Comparison of ENCODE assay signal across 25 mouse cellular contexts in the genomic region with DNA sequence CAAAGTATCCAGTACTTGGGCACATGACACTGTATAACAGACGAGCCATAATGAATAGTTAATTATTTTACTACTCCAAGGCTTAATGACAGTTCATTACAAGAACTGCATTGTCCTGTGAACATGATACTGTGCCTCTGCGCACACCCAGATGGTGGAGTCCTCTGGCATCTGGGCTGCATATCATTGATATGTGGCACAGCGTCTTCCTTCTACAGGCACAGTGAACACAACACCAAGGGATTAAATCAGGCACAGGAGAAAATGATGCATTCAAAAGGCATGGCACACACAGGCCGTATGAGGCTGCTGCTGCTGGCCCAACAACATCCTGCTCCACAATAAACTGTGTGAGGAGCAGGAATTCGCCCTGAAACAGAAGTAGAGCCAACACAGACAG.
DNase-seq lines count a peak whose midpoint lies in the region; ATAC-seq and TF ChIP-seq lines count a peak whose summit lies in the region.
"Had no signal": no experiment of that assay in that cellular context is flagged by ENCODE, and none has a peak within 500 bp of the region (broad histone marks: within the 10 kb centered on the region; RNA-seq: fewer than 3 reads in every experiment).

No protein-coding gene starts in this region.

- peaks cover 11% of the 10 kb centered on the region; the same call in 1 of the 2 replicates for H3K4me1 ChIP-seq in forebrain, embryonic 11.5 days (replicated peaks; ENCODE audit: control insufficient read depth, insufficient read depth, low read length)
- H3K4me1 ChIP-seq in forebrain, embryonic 10.5 days = peaks cover 27% of the 10 kb centered on the region
- H3K4me1 ChIP-seq in thymus, adult 2 months (replicated peaks; ENCODE audit: control insufficient read depth, insufficient read depth, low read length) = peaks cover 48% of the 10 kb centered on the region
- H3K4me1 ChIP-seq in midbrain, embryonic 13.5 days (replicated peaks) = peaks cover 56% of the 10 kb centered on the region
- H3K4me1 ChIP-seq in olfactory bulb, adult 2 months (ENCODE audit: control insufficient read depth, insufficient read depth, low read length) = peaks cover 44% of the 10 kb centered on the region

- ATAC-seq in forebrain, embryonic 11.5 days (replicated peaks; ENCODE audit: low FRiP score) = peak; percentile 20; the same call in 1 of the 2 replicates
- ATAC-seq in midbrain, embryonic 13.5 days = peak; percentile 28; the same call in 1 of the 2 replicates
- ATAC-seq: intestine, embryonic 15.5 days; liver, embryonic 12.5 days had no signal

- H3K4me2 ChIP-seq in forebrain, embryonic 11.5 days (ENCODE audit: low read depth, low read length, severe bottlenecking) = no peak overlapping the region
- H3K4me2 ChIP-seq in midbrain, embryonic 13.5 days (replicated peaks) = no peak overlapping the region
- H3K4me2 ChIP-seq: embryonic facial prominence, embryonic 15.5 days; heart, embryonic 12.5 days; intestine, embryonic 15.5 days; limb, embryonic 12.5 days; liver, embryonic 12.5 days had no signal

- no peak overlapping the region for H3K4me3 ChIP-seq in forebrain, embryonic 11.5 days (ENCODE audit: low read depth, low read length)
- no peak overlapping the region for H3K4me3 ChIP-seq in forebrain, embryonic 10.5 days
- no peak overlapping the region for H3K4me3 ChIP-seq in thymus, adult 2 months (ENCODE audit: control insufficient read depth, insufficient read depth, low read length)
- H3K4me3 ChIP-seq in midbrain, embryonic 13.5 days (replicated peaks) = no peak overlapping the region
- no peak overlapping the region for H3K4me3 ChIP-seq in olfactory bulb, adult 2 months (ENCODE audit: insufficient read depth, low read depth, low read length)
- H3K4me3 ChIP-seq: embryonic facial prominence, embryonic 15.5 days; heart, embryonic 12.5 days; intestine, embryonic 15.5 days; left cerebral cortex, adult 2 months; limb, embryonic 12.5 days; liver, embryonic 12.5 days; megakaryocyte, embryonic 14.5 days; myocyte had no signal

- no peak for DNase-seq in forebrain, embryonic 11.5 days (ENCODE audit: low spot score)
- DNase-seq in forebrain, embryonic 10.5 days (ENCODE audit: extremely low spot score, low spot score) = no peak
- DNase-seq in thymus, adult 2 months = no peak
- no peak for DNase-seq in thymus, postnatal 4 days
- DNase-seq in cerebellum, adult 11-12 months = no peak
- no peak for DNase-seq in frontal cortex, postnatal 25 days (ENCODE audit: low spot score in 2 of 2)
- DNase-seq: adrenal gland, adult 2 months; cerebellum, adult 11 months; cerebellum, postnatal 14 days; heart, postnatal 14 days; kidney, adult 9 months; kidney, postnatal 25 days; layer of hippocampus, adult 9-11 months; lung, adult 2 months; right cerebral cortex, adult 18-20 months had no signal

- no peak overlapping the region for H3K27ac ChIP-seq in forebrain, embryonic 11.5 days (ENCODE audit: low read depth, low read length)
- H3K27ac ChIP-seq in forebrain, embryonic 10.5 days = no peak overlapping the region; the same call in 1 of the 2 replicates
- H3K27ac ChIP-seq in thymus, adult 2 months (ENCODE audit: control insufficient read depth, insufficient read depth, low read length) = peak overlapping the region; percentile 43; the same call in 1 of the 2 replicates
- peak overlapping the region; percentile 74 for H3K27ac ChIP-seq in midbrain, embryonic 13.5 days
- peak overlapping the region; percentile 2; the same call in 1 of the 2 replicates for H3K27ac ChIP-seq in olfactory bulb, adult 2 months (ENCODE audit: insufficient read depth, low read depth, low read length)
- H3K27ac ChIP-seq: embryonic facial prominence, embryonic 15.5 days; intestine, embryonic 15.5 days; left cerebral cortex, adult 2 months; limb, embryonic 12.5 days; liver, embryonic 12.5 days had no signal

- H3K27me3 ChIP-seq in forebrain, embryonic 11.5 days (ENCODE audit: control insufficient read depth, insufficient read depth, low read length) = no peaks in the 10 kb centered on the region
- no peaks in the 10 kb centered on the region for H3K27me3 ChIP-seq in forebrain, embryonic 10.5 days (ENCODE audit: poor library complexity, severe bottlenecking)
- H3K27me3 ChIP-seq in thymus, adult 2 months (ENCODE audit: control insufficient read depth, insufficient read depth, low read length) = no peaks in the 10 kb centered on the region
- no peaks in the 10 kb centered on the region for H3K27me3 ChIP-seq in midbrain, embryonic 13.5 days
- H3K27me3 ChIP-seq: embryonic facial prominence, embryonic 15.5 days; heart, embryonic 12.5 days; intestine, embryonic 15.5 days; limb, embryonic 12.5 days; liver, embryonic 12.5 days had no signal

- 64% methylated on average over 5 of the region's 5 CpGs for WGBS in forebrain, embryonic 11.5 days
- WGBS in forebrain, embryonic 10.5 days = 86% methylated on average over 5 of the region's 5 CpGs
- 97% methylated on average over 5 of the region's 5 CpGs for WGBS in thymus, adult 2 months
- 51% methylated on average over 5 of the region's 5 CpGs for WGBS in midbrain, embryonic 13.5 days
- whole genome bisulfite sequencing in olfactory bulb, adult 2 months = 55% methylated on average over 5 of the region's 5 CpGs

- H3K9me3 ChIP-seq in forebrain, embryonic 11.5 days (ENCODE audit: control insufficient read depth, low read length) = no peaks in the 10 kb centered on the region
- no peaks in the 10 kb centered on the region for H3K9me3 ChIP-seq in forebrain, embryonic 10.5 days
- H3K9me3 ChIP-seq in midbrain, embryonic 13.5 days = no peaks in the 10 kb centered on the region
- H3K9me3 ChIP-seq: embryonic facial prominence, embryonic 15.5 days; heart, embryonic 12.5 days; intestine, embryonic 15.5 days; limb, embryonic 12.5 days; liver, embryonic 12.5 days; megakaryocyte, embryonic 14.5 days had no signal

- H3K36me3 ChIP-seq in forebrain, embryonic 11.5 days (ENCODE audit: control insufficient read depth, insufficient read depth, low read length) = no peaks in the 10 kb centered on the region
- peaks cover 6% of the 10 kb centered on the region for H3K36me3 ChIP-seq in forebrain, embryonic 10.5 days (replicated peaks)
- no peaks in the 10 kb centered on the region for H3K36me3 ChIP-seq in thymus, adult 2 months (ENCODE audit: control insufficient read depth, insufficient read depth, low read length)
- H3K36me3 ChIP-seq in midbrain, embryonic 13.5 days = no peaks in the 10 kb centered on the region
- H3K36me3 ChIP-seq: embryonic facial prominence, embryonic 15.5 days; heart, embryonic 12.5 days; intestine, embryonic 15.5 days; liver, embryonic 12.5 days had no signal

- H3K9ac ChIP-seq in forebrain, embryonic 11.5 days (ENCODE audit: low read length) = no peak overlapping the region
- H3K9ac ChIP-seq in midbrain, embryonic 13.5 days (replicated peaks) = no peak overlapping the region
- H3K9ac ChIP-seq: embryonic facial prominence, embryonic 15.5 days; heart, embryonic 12.5 days; intestine, embryonic 15.5 days; limb, embryonic 12.5 days; liver, embryonic 12.5 days had no signal

- no peak for TF ChIP-seq POLR2A in thymus, adult 2 months (IDR thresholded peaks at IDR 0.05; ENCODE audit: control insufficient read depth, extremely low read depth, insufficient read depth, low read length, poor library complexity)
- TF ChIP-seq POLR2A in olfactory bulb, adult 2 months (IDR thresholded peaks at IDR 0.05; ENCODE audit: insufficient read depth, low read depth, low read length) = no peak

- no peak for TF ChIP-seq CTCF in thymus, adult 2 months (IDR thresholded peaks at IDR 0.05; ENCODE audit: borderline replicate concordance, control insufficient read depth, extremely low read depth, insufficient read depth, low read length, poor library complexity)
- no peak for TF ChIP-seq CTCF in olfactory bulb, adult 2 months (IDR thresholded peaks at IDR 0.05; ENCODE audit: insufficient read depth, low read depth, low read length)

Comparison
In these comparisons a context has a peak if more than half of its experiments do, and no peak if none do; other contexts are left out.
1. H3K27ac ChIP-seq: peak in thymus, adult 2 months (single experiment), midbrain, embryonic 13.5 days (single experiment) and olfactory bulb, adult 2 months (single experiment); none in forebrain, embryonic 11.5 days (single experiment) and forebrain, embryonic 10.5 days (single experiment).